Mouse (Mus musculus) kidney, postnatal 4 days (tissue): ENCODE measurements around the gene Cdkn1a.
"Not testable (repeated sequence)": the region's sequence is repeated elsewhere in the genome, so short reads cannot be mapped to it uniquely, and the experiment has no call there.

ENCODE experiments used
- DNase-seq, 2 experiments: peaks; one replicate each; pipeline ENCODE4 v3.0.0; 2021; ENCODE audit warnings: mixed read lengths in 2 of 2

Cdkn1a gene

DNA sequence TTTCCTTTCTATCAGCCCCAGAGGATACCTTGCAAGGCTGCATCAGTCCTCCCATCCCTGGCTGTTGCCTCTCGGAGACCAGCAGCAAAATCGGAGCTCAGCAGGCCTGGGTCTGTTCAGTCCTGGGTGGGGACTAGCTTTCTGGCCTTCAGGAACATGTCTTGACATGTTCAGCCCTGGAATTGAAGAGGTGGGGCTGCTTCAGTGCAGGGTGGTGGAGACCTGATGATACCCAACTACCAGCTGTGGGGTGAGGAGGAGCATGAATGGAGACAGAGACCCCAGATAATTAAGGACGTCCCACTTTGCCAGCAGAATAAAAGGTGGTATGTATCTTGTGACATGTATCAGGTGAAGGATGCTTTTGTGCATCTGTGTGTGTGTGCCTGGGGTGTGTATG is at the start of gene Cdkn1a:
Cdkn1a (plus strand) TSS at position 201 of the 400 bp plus-strand sequence.
- DNase-seq: no peak

DNA sequence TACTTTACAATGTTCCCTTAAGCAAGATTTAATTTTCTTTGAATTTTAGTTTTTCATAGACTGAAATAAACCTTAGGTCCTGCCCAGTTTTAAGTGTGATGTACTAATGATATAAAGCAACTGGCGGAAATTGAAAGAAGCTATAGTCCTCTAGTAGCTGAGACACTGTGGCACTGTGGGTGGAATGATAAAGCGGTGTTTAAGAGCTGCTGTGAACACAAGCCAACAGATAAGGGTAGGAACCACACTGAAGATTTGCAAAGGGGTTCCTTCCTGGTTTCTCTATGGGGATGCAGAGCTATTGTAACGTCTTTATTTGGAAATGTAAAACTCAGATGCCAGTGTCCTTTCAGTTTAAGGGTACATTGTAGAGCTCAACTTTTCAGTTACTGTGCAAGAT is 49.1 kb upstream of the Cdkn1a start:
- DNase-seq: not testable (repeated sequence)

DNA sequence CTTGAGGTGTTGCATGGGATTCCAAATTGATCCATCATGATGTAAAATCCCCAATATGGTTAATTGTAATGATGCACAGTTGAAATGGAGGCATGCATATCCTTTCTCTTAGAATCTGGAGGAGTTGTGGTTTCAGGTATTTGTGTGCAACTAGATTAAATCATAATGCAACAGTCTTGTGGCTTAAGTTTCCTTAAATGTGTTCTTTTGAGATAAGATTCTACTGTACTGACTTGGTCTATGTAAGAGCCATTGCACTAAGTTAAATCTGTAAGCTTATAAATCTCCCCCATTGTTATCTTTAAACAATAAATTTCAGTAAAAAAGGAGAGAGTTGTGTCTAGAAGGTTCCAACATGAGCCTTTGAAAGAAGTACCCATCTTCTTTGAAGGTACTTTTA is 48.2 kb upstream of the Cdkn1a start:
- DNase-seq: no peak

DNA sequence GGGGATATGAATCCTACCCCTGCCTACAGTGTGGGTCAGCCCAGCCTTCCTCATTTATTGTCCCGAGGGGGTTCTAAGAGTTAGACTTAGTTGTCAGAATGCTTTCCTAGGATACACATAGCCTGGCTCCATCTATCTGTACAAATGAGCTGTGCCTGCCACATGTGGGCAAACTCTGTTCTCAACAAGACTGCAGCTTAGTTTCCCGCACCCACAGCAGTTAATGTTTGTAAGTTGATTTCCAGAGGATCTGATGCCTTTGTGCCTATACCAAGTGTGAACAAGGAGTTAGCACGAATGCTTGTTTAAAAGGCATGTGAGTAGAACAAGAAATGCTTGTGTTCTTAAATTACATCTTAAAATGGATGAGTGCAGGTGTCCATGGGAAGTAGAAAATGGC is 47.2 kb upstream of the Cdkn1a start:
- no peak for DNase-seq

DNA sequence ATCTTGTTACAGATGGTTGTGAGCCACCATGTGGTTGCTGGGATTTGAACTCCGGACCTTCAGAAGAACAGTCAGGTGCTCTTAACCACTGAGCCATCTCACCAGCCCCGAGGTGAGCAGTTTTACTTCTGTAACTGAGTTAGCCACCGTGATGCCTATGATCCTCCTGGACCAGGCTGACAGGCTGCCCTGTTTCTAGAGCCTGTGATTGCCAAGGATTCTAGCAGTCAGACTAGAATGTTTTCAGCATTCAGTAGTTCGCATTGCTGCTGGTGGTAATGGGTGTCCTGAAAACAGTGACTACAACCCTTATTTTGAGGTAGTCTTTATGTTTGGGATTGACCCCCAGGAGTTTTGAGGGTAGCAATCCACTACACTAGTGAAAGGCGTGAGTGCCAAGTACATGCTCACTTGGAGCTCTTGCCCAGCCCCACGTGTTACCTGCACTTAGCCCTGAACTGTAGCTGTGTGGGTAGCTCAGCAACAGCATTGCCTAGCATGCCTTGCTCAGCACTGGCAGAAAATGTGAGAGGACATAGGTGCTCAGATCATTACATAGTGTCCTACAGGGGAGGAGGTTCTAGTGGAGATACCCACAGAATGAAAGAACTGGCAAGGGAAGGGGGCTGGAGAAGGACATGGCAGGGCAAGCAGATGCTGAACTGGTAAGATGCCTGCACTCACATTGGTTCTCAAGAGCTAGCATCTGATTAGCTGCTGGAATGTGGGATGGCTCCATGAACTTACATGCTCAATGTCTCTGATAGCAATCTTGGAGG is 46.4 kb upstream of the Cdkn1a start:
- no peak for DNase-seq

DNA sequence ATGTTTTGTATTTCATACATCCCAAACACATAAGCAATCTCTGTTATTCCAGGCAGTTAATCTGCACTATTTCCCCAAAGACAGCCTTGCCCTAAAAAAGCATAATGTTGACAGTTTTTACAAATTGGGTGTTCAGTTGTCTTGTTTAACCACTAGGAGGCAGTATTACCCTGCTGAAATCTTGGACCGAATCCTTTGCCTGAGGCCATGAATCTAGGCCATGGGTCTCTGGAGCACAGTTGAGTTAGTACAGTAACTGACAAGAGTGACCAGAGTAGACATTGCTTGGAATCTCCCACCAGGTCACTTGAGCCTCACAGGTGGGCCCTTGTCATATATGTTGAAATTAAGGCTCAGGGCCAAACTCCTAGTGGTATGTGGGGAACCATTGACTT is 45.9 kb upstream of the Cdkn1a start:
- DNase-seq: peak in 1 of 2 experiments; percentile 47

DNA sequence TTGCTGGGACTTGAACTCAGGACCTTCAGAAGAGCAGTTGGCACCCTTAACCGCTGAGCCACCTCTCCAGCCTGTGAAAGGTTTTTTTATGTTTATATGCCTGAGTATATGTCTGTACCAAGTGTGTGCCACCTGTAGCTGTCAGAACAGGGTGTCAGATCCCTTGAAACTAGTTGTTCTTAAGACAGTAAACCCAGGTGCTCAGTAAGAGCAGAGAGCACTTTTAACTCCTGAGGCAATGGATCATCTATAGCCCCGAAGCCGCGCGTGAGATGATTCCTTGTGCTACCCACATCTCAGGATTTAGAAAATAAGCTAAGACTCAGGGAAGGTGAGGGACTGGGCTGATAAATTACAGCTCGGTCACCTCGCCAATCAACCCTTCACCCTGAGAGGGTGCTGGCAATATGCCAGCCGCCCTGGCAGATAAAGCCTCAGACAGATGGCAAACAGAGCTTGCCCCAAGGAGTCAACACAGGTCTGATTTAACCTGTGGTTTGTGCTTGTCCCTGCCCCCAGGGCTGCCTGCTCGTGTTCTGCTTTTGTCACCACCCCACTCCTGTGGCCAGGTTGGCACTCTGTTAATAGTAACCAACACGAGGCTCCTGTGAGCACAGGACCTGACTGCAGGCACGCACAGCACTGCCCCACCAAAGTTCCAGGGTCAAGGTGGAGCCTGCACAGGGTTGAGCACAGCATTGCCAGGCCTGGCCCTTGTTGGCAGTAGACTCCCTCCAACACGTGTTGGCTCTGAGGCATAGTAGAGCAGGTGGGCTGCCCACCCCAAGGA is 44.8 kb upstream of the Cdkn1a start:
- peak; percentile 64 to 75 for DNase-seq

DNA sequence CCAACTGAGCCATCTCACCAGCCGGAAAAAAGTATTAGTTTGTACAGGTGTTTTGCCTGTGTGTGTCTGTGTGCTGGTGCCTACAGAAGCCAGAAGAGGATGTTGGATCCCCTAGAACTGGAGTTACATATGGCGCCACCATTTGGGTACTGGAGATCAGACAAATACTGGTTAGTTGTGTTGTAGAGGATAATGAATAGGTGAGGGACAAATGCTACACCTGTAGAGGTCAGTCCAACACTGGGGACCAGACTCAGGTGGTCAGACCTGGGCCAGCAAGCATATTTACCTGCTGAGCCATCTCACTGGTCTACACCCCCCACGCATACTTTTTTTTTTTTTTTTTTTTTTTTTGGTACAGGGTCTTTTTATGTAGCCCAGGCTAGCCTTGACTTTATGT is 43.9 kb upstream of the Cdkn1a start:
- no peak for DNase-seq

DNA sequence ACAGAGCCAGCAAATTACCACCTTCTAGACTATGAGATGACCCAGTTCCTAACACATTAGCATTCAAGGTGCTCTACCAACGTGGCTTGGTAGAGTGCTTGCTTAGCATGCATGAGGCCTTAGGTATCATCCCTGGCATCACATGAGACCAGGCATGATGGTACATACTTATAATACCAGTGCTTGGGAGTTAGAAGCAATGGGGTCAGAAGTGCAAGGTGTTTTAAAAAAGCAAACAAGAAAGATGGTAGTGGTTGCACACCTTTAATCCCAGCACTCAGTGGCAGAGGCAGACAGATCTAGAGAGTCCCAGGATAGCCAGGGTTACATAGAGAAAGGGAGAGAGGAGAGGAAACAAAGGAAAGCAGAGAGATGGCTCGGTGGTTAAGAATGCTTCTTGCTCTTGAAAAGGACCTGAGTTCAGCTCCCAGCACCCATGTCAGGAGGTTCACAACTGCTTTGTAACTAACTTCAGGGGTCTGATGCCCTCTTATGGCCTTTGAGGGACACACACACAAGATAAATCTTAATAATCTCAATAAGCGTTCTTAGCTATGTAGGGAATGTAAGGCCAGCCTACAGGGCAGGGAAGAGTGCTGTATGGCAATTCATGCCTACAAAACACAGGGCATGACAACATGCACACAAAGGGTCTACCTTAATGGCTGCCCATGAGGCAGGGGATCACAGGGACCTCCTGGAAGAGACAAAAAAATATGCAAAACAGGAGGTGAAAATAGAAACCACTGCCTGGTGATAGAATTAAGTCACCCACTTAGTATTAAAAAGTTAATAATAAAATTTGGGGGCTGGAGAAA is 42.9 kb upstream of the Cdkn1a start:
- no peak for DNase-seq

DNA sequence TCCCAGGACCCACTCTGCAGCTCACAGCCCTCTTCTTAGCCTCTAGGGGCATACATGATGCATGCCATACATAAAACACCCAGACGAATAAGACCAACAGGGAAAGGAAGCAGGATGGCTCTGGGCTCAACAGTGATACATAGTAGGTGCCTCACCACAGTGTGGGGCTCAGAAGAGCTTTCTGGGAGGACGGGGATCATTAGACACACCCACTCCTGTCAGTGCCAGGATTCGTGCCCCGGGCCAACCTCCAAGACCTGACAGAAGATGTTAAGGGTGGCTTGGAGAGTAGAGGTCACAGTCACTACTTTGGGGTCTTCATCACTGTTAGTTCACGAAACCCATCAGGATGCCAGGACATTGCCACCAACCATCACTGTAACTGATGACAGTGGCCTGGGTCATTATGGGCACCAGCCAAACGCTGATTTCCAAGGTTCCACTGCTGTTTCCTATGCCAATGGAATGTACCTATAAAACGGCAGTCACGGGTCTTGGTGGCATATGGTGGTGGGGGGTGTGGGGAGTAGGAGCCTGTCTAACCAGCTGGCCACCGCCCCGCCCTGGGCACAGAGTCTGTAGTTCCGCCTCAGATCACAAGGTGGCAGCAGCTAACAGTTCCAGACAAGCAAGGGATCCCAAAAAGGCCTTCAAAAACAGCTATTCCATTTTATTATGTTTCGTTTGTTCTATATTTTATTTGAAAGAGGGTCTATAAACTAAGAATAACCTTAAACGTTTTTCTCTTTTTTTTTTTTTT is 41.8 kb upstream of the Cdkn1a start:
- peak; percentile 92 to 93 for DNase-seq

DNA sequence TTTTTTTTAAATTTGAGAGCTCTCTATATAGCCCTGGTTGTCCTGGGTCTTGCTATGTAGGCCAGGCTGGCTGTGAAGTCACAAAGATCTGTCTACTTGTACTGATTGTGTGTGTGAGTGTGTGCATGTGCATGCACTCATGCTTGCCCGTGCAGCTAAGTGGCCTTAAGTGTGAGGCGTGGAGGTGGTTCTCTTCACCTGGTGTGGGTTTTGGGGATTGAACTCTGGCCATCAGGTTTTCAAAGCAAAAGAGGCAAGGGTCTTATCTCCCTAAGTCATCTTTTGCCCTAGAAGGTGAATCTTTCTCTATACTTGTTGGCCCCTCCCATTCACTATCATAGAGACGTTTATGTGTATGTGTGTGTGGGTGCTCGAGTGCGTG is 41.3 kb upstream of the Cdkn1a start:
- no peak for DNase-seq

DNA sequence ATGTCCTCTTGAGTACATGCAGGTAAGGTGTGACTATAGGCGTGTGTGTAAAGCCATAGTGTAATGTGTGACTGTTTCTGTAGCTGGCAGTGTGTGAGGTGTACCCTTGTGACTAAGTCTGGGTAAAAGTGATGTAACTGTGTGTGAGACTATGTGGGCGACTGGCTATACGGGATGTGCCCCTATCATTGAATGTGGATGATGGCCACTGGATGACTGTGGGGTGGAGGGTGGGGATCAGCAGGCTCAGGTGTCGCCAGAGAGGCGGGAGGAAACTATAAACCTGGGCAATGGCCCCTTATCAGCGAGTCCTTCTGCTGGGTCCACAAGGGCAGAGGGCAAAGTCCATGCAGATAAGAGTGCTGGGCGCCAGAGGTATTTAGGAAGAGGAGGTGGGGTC is 40.9 kb upstream of the Cdkn1a start:
- no peak for DNase-seq

DNA sequence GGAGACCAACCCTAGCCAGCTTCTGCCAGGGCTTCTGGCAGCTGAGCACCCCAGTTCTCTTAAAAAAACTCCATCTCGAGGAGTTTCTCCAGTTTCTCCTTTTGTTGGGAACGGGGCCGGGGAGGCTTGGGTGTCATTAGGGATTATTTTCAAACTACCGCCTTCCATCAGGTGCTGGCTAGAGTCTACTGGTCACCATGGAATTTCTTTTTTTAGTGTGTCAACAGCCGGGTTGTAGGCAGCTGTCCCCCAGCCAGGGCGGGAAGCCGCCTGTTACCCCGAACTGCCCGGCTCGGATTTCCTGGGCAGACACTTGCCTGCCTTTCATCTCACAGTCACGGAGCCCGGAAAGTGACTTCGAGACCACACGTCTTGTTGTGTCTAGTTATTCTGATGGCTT is 40.0 kb upstream of the Cdkn1a start:
- DNase-seq: peak in 1 of 2 experiments; percentile 43

DNA sequence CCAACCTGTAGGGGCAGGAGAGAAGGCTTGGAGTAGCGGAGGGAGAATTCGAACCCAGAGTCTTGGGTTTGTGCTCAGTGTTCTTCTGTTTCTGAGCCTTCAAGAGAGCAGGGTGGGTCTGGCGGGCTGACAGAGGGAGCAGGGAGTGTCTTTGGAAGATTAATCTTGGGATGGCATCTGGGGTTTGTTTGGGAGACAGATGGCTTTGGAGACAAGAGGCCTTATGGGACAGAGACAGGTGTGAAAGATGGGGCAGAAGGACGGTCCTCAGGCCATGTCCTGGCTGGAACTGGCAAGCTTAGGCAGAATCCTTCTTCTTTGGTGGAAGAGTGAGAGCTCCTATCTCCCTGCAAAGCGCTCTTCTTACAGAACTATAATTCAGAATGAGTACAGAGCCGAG is 37.7 kb upstream of the Cdkn1a start:
- DNase-seq: no peak

DNA sequence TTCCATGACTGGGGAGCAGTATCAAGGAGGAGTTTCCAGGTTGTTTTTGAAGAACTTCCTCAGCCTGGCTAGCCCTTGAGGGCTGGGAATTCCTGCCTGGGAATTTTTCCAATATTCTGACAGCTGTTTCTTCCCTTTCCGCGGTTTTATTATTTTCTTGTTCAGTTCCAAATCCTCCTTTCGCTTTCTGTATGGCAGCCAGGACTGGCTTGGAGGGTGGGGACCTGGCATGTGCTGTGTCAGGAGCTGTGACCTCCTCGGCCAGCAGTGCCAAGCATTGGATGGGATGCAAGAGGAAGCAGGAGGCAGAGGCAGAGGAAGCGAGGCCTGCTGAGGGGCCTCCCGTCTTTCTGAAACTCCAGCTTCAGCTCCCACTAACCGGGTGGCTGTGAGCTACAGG is 36.9 kb upstream of the Cdkn1a start:
- peak; percentile 61 to 74 for DNase-seq

DNA sequence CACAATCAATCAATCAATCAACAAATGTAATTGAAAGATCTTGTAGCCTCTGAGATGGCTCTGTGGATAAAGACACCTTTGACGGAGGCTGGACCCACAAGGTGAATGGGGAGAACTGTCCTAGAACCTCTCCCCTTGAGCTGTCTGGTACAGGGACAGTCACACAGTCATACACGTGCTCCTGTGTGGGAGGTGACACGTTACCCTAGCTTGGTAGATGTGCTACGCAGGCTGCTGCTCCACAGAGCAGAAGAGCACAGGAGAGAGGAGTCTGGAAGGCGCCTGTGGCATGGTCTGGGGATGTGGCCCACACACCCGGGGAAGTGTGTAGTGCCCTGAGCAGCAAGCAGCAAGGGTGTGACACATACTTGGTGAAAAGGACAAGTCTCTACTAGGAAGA is 36.3 kb upstream of the Cdkn1a start:
- DNase-seq: no peak

DNA sequence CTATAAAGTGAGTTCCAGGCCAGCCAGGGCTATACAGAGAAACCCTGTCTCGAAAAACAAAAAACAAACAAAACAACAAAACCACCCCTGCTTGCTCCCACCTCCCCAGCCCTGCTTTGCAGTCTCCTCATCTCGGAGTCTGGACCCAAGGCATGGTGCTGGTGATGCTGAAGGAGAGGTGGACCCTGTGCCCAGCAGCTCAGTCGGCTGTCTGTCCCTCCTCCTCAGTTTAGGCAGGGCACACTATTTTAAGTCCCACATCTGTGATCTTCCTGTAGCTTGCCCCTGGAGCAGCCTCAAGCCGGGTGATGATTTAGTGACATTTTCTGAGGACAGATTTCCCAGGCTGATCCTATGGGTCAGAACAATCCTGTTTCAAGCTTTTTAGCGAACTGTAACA is 35.2 kb upstream of the Cdkn1a start:
- DNase-seq: no peak

DNA sequence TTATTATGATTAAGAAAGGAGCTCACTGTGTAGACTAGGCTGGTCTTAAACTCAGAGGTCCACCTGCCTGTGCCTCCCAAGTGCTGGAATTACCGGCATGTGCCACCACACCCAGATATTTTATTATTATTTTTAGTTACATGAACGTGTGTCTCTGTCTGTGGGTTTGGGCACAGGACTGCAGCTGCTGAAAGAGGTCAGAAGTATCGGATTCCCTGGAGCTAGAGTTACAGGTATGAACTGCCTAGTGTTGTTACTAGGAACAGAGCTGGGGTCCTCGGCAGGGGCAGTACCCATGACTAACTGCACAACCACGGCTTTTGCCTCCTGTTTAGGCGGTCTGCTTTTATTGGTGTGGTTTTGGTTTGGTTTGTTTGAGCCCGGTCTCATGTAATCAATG is 34.6 kb upstream of the Cdkn1a start:
- DNase-seq: no peak

DNA sequence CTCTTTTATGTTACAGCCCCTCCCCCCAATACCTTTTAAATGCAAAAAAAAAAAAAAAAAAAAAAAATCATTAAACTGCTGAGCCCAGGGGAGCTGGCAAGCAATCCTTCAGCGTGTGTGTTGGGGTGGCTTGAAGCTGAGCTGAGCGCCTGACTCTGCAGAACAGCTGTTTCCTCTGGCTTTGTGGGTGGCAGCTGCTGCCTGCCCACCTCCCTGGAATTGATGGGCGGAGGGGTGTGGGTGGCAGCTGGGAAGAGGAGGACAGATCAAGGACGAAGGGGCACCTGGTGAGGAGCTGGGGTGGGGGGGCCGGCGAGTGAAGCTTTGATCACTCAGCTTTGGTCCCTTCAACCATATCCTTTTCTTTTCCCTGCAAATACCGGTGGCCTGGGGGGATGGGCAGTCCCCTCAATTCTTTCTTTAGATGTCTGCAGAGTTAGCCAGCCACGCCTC is 34.1 kb upstream of the Cdkn1a start:
- peak; percentile 68 to 81 for DNase-seq

DNA sequence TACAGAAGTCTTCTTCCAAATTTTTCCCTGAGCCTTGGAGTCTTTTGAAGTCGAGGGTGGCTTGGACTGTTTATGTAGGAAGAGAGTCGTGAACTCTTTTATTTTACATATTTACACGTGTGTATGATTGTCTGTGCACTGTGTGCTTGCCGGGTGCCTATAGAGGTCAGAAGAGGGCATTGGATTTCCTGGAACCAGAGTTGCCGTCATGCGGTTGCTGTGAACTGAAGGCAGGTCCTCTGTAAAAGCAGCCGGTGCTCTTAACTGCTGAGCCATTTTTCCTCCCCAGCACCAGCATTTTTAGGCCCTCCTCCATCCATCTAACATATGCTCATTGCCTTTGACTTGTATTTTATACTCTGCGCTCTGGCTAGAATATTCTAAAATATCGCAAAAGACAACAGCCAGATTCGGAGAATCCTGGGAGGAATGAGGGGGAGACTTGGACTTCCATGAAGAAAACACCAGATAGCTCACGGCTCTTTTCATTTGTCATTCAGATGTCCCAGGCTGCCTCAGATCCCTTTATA is 33.4 kb upstream of the Cdkn1a start:
- DNase-seq: no peak

DNA sequence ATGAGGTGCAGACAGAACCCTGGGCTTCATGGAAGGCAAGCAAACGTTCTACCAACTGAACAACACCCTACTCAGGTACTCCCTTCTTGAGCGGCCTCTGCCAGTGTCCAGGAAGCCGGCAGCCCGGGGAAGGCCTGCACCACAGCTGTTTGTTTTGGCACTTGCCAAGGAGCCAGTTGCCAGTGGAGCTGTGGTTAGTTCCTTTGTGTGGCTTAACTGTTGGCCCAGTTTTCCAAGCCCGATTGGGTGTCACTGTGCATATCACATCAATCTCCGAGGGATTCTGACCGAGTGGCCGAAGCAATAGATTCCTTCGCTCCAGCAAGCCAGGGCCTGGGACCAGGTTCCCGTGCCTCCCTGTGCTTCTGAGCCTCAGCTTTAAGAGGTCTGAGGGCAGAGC is 32.8 kb upstream of the Cdkn1a start:
- DNase-seq: no peak

DNA sequence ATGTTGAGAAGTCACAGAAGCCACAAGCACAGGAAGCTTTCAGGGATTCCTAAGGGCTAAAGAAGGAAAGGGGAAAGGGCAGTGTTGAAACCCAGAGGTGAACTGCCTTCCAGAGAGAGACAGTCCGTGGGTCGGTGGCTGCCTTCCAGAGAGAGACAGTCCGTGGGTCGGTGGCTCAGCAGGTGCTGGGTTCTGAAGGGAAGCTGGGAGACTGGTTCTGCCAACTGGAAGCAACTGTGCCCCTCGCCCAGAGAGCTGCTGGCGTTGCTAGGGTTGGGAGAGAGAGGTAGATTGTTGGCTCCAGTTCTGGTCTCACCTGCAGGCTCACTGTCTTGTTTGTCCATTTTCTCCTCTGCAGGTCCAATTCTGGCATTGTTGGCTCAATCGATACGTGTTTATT is 32.3 kb upstream of the Cdkn1a start:
- no peak for DNase-seq
